Mouse (Mus musculus) B cell, adult 67 days (primary cell): Measurements from ENCODE around the gene Akr1e1. TPM values are rescaled to one million over a fixed set of nuclear protein-coding genes. Genes with fewer than 3 reads are reported as not detected.

Experiments used
- total RNA-seq, 2 experiments: library from RNA; stranded (reverse); gene quantifications; 4 replicates each; pipeline ENCODE4 v1.2.4; 2023

Akr1e1 gene
- 1 to 10 TPM; 1.3 to 3.2 TPM for total RNA-seq

DNA sequence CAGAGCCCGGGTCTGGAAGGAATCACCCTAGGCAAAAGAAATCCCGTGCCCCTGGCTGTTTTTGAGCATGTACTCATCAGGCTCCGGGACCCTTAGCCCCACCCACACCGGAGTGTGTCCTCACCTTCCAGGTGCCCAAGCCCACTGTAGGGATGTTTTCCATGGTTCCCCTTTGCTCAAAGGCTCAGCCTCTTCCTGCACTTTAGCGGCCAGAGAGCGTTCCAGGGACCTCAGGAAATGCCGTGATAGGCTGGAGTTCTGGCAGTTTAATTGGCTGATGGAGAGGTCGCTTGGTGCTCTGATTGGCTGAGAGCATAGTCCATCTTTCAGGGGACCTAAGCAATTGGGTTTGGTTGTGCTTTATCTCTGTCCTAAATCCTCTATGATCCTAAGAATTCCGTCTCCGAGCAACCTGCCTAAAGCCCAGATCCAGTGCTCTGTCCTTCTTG lies at the start of gene Akr1e1:
Gene Akr1e1 (minus strand): TSS at position 214 of the 449 bp plus-strand sequence.

GRCm38 (mm10) chr13:4573871-4574270 lies 35.1 kb downstream of the Akr1e1 start, which contains the start of gene Akr1c21:
Gene Akr1c21 (plus strand): TSS chr13:4574075.

Other genes with a start within 250 kb of the Akr1e1 start
- not detected for gene Akr1c6, start 174.9 kb downstream of the Akr1e1 start, total RNA-seq
- gene Akr1c20, start 85.8 kb downstream of the Akr1e1 start, total RNA-seq, result not detected
- not detected for gene Akr1c21, start 35.1 kb downstream of the Akr1e1 start, total RNA-seq